Comparison of ENCODE assay signal across 18 mouse cellular contexts in the genomic region with DNA sequence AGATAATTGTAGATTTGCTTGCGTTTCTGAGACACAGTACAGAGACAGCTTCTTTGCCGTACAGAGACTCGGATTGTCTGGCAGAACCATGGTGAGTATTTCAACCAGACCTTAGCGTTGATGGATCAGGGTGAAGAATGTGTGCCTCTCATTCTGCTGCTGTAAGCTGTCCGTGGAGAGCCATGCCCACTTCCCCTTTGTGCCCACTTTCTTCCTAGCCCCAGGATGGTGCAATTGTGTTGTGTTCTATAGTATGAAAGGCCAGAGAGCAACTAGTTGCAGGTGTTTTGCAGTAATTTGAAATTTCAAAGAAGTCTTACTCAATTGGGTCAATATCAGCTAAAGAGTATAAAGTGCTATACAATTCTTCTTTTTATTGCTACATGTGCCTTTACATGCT.
"Had no signal": no experiment of that assay in that cellular context is flagged by ENCODE, and none has a peak within 500 bp of the region (broad histone marks: within the 10 kb centered on the region; RNA-seq: fewer than 3 reads in every experiment).

No protein-coding gene starts in this region.

- H3K27me3 ChIP-seq: liver, embryonic 13.5 days; megakaryocyte, embryonic 14.5 days; midbrain, embryonic 12.5 days had no signal

- DNase-seq: kidney, adult 18-20 months; kidney, postnatal 36 days; layer of hippocampus, adult 9-11 months; liver, embryonic 13.5 days; lung, adult 2 months; lung, postnatal 14 days; lung, postnatal 4 days; right cerebral cortex, adult 18-20 months; right cerebral cortex, postnatal 14 days; right cerebral cortex, postnatal 4 days; thymus, adult 2 months; thymus, postnatal 14 days; thymus, postnatal 4 days had no signal

- H3K4me3 ChIP-seq: liver, embryonic 13.5 days; megakaryocyte, embryonic 14.5 days; midbrain, embryonic 12.5 days had no signal

- H3K4me1 ChIP-seq: liver, embryonic 13.5 days; megakaryocyte, embryonic 14.5 days had no signal

- ATAC-seq: intestine, embryonic 16.5 days had no signal

- H3K36me3 ChIP-seq: liver, embryonic 13.5 days; midbrain, embryonic 12.5 days had no signal

- H3K27ac ChIP-seq: kidney, postnatal 0 days; liver, embryonic 13.5 days; midbrain, embryonic 12.5 days; stomach, postnatal 0 days had no signal
